Comparison of ENCODE assay signal across 1 mouse cellular context in genomic region chr14:34311021-34311631, GRCm38 (mm10).
TF ChIP-seq lines count a peak whose summit lies in the region.

No protein-coding gene starts in this region.

TF ChIP-seq in C2C12, 6 proteins besides CTCF, POLR2A, EP300 and RAD21:
- TF ChIP-seq MYOG (IDR thresholded peaks at IDR 0.05; ENCODE audit: control insufficient read depth, extremely low read depth, insufficient read length), result no peak
- no peak for TF ChIP-seq CEBPB (IDR thresholded peaks at IDR 0.05; ENCODE audit: low read depth)
- TF ChIP-seq FOSL1 (IDR thresholded peaks at IDR 0.05; ENCODE audit: insufficient read depth, low read length, poor library complexity, severe bottlenecking), result no peak
- no peak for TF ChIP-seq MAX (IDR thresholded peaks at IDR 0.05)
- no peak for TF ChIP-seq MYOD1 (IDR thresholded peaks at IDR 0.05; ENCODE audit: control insufficient read depth, insufficient read length, low read depth)
- no peak for TF ChIP-seq USF1 (IDR thresholded peaks at IDR 0.05; ENCODE audit: low read depth)
